Mouse (Mus musculus): ENCODE measurements around the gene Asic2. TPM values are rescaled to one million over a fixed set of nuclear protein-coding genes. Genes with fewer than 3 reads are reported as not detected.

The Asic2 gene
- total RNA-seq, 4 experiments from 2014 or later, result 60.0 to 62.0 (median 60.9) TPM

- no peak for DNase-seq (ENCODE audit: low spot score in 2 of 2)
Measured at GRCm38 (mm10) chr11:81845010-81845685, 123.1 kb downstream of the Asic2 start.

- no peak for DNase-seq (ENCODE audit: low spot score in 2 of 2)
Measured at GRCm38 (mm10) chr11:81841001-81841400, 127.3 kb downstream of the Asic2 start.

GRCm38 (mm10) chr11:81838426-81838825 lies 129.8 kb downstream of the Asic2 start:
- DNase-seq (ENCODE audit: low spot score in 2 of 2), result no peak

- DNase-seq (ENCODE audit: low spot score in 2 of 2), result no peak
Measured at GRCm38 (mm10) chr11:81832381-81832780, 135.9 kb downstream of the Asic2 start.

GRCm38 (mm10) chr11:81816531-81816930 lies 151.7 kb downstream of the Asic2 start:
- no peak for DNase-seq (ENCODE audit: low spot score in 2 of 2)

- peak in 1 of 2 experiments; percentile 34 for DNase-seq (ENCODE audit: low spot score in 2 of 2)
Measured at GRCm38 (mm10) chr11:81814816-81815215, 153.4 kb downstream of the Asic2 start.

- no peak for DNase-seq (ENCODE audit: low spot score in 2 of 2)
Measured at GRCm38 (mm10) chr11:81806905-81807659, 161.2 kb downstream of the Asic2 start.

GRCm38 (mm10) chr11:81803544-81803943 lies 164.7 kb downstream of the Asic2 start:
- no peak for DNase-seq (ENCODE audit: low spot score in 2 of 2)

- DNase-seq (ENCODE audit: low spot score in 2 of 2), result peak in 1 of 2 experiments; percentile 67
Measured at GRCm38 (mm10) chr11:81802614-81803013, 165.6 kb downstream of the Asic2 start.

- peak in 1 of 2 experiments; percentile 76 for DNase-seq (ENCODE audit: low spot score in 2 of 2)
Measured at GRCm38 (mm10) chr11:81800899-81801298, 167.4 kb downstream of the Asic2 start.

- DNase-seq (ENCODE audit: low spot score in 2 of 2), result peak in 1 of 2 experiments; percentile 26
Measured at GRCm38 (mm10) chr11:81793588-81793987, 174.7 kb downstream of the Asic2 start.

- DNase-seq (ENCODE audit: low spot score in 2 of 2), result no peak
Measured at GRCm38 (mm10) chr11:81791579-81791978, 176.7 kb downstream of the Asic2 start.

- no peak for DNase-seq (ENCODE audit: low spot score in 2 of 2)
Measured at GRCm38 (mm10) chr11:81780596-81780995, 187.7 kb downstream of the Asic2 start.

GRCm38 (mm10) chr11:81779881-81780280 lies 188.4 kb downstream of the Asic2 start:
- peak in 1 of 2 experiments; percentile 39 for DNase-seq (ENCODE audit: low spot score in 2 of 2)

- no peak for DNase-seq (ENCODE audit: low spot score in 2 of 2)
Measured at GRCm38 (mm10) chr11:81771195-81771895, 196.9 kb downstream of the Asic2 start.

GRCm38 (mm10) chr11:81769691-81770260 lies 198.5 kb downstream of the Asic2 start:
- DNase-seq (ENCODE audit: low spot score in 2 of 2), result no peak

GRCm38 (mm10) chr11:81768305-81768704 lies 200.0 kb downstream of the Asic2 start:
- DNase-seq (ENCODE audit: low spot score in 2 of 2), result no peak

- peak in 1 of 2 experiments; percentile 69 for DNase-seq (ENCODE audit: low spot score in 2 of 2)
Measured at GRCm38 (mm10) chr11:81767781-81768180, 200.5 kb downstream of the Asic2 start.

GRCm38 (mm10) chr11:81765288-81765687 lies 203.0 kb downstream of the Asic2 start:
- no peak for DNase-seq (ENCODE audit: low spot score in 2 of 2)

GRCm38 (mm10) chr11:81764778-81765177 lies 203.5 kb downstream of the Asic2 start:
- DNase-seq (ENCODE audit: low spot score in 2 of 2), result no peak

- DNase-seq (ENCODE audit: low spot score in 2 of 2), result no peak
Measured at GRCm38 (mm10) chr11:81757221-81757620, 211.0 kb downstream of the Asic2 start.

- DNase-seq (ENCODE audit: low spot score in 2 of 2), result no peak
Measured at GRCm38 (mm10) chr11:81750876-81751275, 217.4 kb downstream of the Asic2 start.
